Mouse (Mus musculus) layer of hippocampus, postnatal 25 days (tissue): ENCODE results near the gene Igsf3. TPM values are rescaled to one million over a fixed set of nuclear protein-coding genes. Genes with fewer than 3 reads are reported as not detected.
A peak's percentile ranks its signal among the peaks of the same experiment; 100 is the strongest.

ENCODE experiments used
- DNase-seq, 2 experiments: peaks; one replicate each; pipeline ENCODE4 v3.0.0; 2022; ENCODE audit warnings: mixed read lengths in 2 of 2, low spot score in 1 of 2; ENCODE audit errors: extremely low spot score in 1 of 2
- total RNA-seq, 2 experiments: library from RNA; stranded (reverse); gene quantifications; 2 replicates each; pipeline ENCODE4 v1.2.3; 2021

Igsf3 gene
- total RNA-seq, 2 experiments from 2014 or later: 18.8 to 24.3 TPM

- no peak for DNase-seq
These were observed 7.5 kb upstream of the Igsf3 start for GRCm38 (mm10) chr3:101369301-101369881.

GRCm38 (mm10) chr3:101372345-101372980 lies 4.4 kb upstream of the Igsf3 start:
- DNase-seq: peak in 1 of 2 experiments; percentile 72

DNA sequence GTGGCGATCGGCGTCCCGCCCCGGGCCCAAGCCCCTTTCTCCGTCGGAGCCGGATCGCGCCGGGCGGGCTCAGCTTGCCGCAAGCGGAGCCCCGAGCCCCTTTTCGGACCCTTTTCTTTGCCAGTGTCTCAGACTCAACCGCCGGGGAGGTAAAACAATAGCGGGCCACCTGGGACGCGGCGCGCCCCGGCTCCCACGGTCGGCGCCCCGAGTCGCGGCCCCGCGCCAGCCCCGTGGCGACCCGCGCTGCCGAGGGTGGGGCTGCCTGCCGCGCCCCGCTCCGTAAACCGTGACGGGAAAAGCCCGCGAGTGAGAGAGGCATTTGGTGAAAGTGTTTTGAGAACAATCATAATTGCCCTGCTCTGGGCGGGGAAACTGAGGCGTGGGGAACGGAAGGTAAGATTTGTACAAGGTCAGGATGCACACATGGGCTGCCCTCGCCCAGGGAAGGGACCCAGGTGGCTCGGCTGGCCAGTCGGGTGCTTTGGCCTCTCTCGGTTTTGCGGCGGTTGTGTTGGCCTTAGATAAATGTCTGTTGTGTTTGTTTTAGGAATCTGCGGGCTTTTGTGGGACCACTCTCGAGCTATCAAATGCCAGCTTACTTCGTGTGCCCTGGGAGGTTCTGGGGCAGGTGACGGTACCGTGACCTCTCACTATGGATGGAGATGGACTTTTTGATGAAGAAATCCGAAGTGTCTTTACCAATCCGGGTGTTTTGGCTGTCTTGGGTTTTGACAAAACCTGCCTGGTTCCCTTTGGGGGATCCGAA lies 557 bp downstream of the Igsf3 start:
- DNase-seq: no peak

- DNase-seq: no peak
These were observed 1.2 kb downstream of the Igsf3 start for GRCm38 (mm10) chr3:101378102-101378501.

DNA sequence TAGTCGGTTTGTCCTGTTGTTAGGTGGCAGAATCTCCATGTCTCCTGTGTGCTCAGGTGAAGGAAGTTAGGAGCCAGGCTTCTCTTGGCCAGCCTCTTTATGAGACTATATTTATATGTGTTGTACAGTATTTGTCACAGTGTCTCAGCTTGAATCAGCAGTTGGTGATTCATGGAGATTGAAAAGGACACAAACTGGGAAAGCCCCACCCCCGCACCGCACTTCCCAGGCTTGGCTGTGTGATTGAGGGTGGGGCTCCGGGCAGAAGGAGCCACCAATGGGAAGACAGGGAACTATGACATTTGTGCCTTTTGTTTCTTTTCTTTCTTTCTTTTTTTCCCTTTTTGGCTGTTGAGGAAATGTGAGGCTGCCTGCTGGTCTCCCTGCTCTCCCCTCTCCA lies 2.9 kb downstream of the Igsf3 start:
- DNase-seq: peak in 1 of 2 experiments; percentile 57

DNA sequence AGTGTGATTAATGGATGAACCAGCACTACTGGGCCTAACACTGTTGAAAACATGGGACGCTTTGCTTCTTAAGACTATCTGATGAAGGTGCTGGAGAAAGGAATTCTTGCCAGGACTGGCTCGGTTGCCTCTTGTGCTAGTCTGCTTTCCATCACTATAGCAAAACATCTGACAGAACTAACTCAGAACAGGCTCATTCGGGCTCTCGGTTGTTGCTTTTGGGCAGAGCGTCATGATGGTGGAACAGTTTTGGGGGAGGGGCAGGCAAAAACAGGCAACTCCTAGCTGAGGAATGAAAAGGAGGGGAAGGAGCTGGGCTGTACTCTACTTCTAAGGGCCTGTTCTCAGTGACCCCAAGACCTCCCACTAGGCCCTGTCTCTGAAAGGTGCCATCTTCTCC lies 4.8 kb downstream of the Igsf3 start:
- DNase-seq: no peak

GRCm38 (mm10) chr3:101382751-101383150 lies 5.9 kb downstream of the Igsf3 start:
- no peak for DNase-seq

GRCm38 (mm10) chr3:101386430-101387016 lies 9.6 kb downstream of the Igsf3 start:
- no peak for DNase-seq

GRCm38 (mm10) chr3:101387849-101388248 lies 11.0 kb downstream of the Igsf3 start:
- DNase-seq: no peak

DNA sequence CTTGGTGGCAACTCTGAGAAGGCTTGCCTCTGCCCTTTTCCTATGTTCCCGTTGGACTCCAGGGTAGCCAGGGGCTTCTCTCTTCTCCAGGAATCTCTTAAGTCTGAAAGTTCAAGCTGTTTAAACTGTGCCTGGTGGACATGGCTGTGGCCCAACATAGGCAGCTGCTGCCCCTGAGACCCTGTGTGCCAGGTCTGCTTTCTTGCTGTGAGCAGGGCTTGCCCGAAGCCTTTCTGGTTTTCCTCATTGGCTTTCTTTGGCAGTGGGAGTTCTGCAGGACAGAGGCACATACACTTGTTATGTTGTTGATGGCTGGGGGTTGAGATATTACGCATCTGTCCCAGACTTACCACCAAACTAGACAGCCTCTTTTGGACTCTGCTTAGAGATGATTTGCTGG lies 12.7 kb downstream of the Igsf3 start:
- no peak for DNase-seq

GRCm38 (mm10) chr3:101390472-101390871 lies 13.6 kb downstream of the Igsf3 start:
- DNase-seq: no peak

DNA sequence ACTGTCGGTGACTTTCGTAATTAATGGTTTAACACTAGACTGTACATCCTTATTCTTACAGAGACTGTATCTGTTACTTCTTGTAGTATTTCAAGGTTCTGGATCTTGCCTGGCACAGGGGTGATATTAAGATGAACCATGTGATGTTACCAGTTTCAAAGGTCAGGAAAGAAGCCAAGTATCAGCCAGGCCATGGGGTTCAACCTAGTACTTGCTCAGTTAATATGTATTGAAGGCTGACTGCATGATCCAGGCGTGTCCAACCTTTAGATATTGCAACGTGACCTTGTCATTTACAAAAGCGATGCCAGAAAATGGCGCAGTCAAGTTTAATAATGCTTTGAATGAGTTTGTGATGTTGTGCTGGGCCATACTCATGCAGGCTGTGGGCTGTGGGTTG lies 15.1 kb downstream of the Igsf3 start:
- no peak for DNase-seq

GRCm38 (mm10) chr3:101393103-101393644 lies 16.3 kb downstream of the Igsf3 start:
- DNase-seq: no peak

DNA sequence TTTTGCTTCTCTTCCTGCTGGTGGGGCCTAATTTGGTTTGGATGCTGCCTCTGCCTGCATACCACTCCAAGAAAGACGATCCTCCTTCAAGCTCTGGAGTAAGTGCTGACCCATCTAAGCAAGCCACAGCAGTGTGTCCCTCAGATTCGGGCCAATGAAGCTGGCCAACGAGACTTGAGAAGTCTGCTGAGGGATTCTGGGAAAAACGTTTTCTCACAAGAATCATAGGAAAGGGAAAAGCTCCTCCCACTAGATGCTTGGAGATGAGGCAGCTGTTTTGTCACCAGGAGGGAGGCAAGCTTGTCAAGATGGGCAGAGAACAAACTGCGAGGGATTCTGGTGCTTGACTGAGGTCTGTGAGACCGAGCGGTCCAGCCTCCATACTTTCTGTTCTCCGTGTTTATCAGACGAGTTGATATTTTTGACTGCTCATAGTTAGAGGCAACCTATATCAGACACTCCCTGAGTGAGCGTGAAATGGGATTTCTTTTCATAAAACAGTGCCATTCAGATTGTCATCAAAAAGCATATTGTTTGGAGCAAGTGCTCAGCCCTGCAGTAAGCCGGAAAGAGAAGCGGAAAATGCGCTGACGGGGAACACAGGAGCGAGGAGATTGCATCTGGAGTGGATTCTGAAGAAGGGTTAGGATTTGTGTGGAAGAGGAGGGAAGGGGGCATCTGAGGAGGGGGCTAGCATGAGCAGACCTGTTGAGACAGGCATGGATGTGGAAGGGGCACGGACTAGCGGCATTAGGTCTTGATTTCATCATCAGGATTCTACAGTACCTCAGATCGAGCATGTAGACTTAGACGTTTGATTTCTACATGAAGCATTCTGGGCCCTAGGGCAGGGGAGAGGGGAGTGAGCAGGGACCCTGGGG lies 17.0 kb downstream of the Igsf3 start:
- no peak for DNase-seq

DNA sequence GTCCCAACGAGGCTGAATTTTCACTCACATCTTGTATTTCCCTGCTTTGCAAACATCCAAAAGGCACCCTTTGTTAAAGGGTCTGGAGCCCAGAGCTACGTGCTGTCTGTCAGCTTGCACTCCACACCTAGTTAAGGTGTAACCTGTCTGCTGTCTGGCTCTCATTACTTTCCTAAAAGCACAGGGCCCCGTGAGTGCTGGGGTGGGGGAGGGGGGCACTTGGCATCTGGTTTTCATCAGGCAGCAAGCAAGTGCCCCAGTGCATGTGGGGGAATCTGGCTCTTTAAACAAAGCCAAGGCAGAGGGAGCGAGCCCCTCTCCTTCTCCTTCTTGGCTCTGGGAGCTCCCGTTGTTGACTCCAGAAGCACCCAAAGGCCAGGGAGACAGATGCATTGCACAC lies 18.5 kb downstream of the Igsf3 start:
- no peak for DNase-seq

DNA sequence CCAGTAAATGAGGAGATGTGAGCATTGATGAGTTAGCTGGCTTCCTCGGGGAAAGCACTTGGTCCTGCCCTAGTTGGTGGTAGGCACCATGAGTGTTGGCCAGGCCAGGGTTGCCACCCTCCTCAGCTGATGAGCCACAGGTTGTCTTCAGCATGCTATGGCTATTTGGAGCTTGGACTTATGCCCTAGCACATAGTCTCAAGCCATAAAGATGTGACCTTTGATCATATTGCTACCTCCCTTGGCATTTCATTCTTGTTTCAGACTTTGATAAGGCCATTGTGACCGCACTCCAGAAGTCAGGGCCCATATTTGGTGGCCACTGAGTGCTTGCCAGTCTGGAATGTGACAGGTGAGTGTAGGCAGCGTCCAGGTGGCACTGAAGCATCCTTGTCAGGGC lies 19.2 kb downstream of the Igsf3 start:
- DNase-seq: no peak

GRCm38 (mm10) chr3:101396726-101397263 lies 19.9 kb downstream of the Igsf3 start:
- DNase-seq: no peak

GRCm38 (mm10) chr3:101397422-101397821 lies 20.5 kb downstream of the Igsf3 start:
- no peak for DNase-seq

DNA sequence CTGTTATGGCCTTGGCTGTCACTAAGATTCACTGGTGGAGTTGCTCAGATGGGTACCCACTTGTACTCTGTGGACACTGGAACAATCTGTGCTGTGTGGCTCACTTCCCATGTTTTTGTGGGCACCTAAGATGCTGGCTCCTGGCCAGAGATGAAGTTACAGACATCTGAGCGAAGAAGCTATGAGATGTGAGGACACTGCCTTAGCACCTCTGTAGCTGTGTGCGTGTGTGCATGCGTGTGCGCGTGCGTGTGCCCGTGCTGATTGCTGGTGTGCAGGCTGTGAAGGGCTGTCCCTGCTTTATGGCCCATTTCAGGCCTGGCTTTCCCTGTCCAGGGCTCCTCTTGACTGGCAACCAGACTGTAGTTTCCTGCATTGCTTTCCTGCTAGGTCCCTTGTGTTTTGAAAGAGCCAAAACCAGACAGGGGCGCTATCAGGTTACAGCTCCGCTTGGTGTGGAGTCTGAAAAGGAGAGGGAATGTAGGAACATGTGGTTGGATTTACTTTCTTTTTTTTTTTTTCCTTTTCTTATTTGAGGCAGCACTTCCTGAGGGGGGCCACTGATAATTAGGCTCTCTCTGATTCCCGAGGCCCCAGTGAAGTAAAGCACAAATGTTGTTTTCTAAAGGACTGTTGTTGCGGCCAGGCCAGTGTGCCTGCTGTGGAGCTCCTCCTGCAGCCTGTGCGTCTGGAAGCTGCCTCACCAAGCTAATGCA lies 21.3 kb downstream of the Igsf3 start:
- no peak for DNase-seq
